ENCODE assay signal across 9 mouse cellular contexts in genomic region chr15:7213683-7214082, GRCm38 (mm10).
DNase-seq lines count a peak whose midpoint lies in the region; ATAC-seq and TF ChIP-seq lines count a peak whose summit lies in the region.
"Had no signal": no experiment of that assay in that cellular context is flagged by ENCODE, and none has a peak within 500 bp of the region (broad histone marks: within the 10 kb centered on the region; RNA-seq: fewer than 3 reads in every experiment).

No protein-coding gene starts in this region.

- WGBS in forebrain, embryonic 12.5 days, result 20% methylated on average over 1 of the region's 1 CpGs
- 35% methylated on average over 1 of the region's 1 CpGs for WGBS in forebrain, embryonic 10.5 days
- 6% methylated on average over 1 of the region's 1 CpGs for WGBS in forebrain, embryonic 15.5 days
- WGBS in limb, embryonic 14.5 days, result 23% methylated on average over 1 of the region's 1 CpGs
- 42% methylated on average over 1 of the region's 1 CpGs for WGBS in kidney, embryonic 15.5 days

- H3K27ac ChIP-seq in forebrain, embryonic 12.5 days, result no peak overlapping the region
- no peak overlapping the region for H3K27ac ChIP-seq in forebrain, embryonic 10.5 days
- no peak overlapping the region for H3K27ac ChIP-seq in forebrain, embryonic 15.5 days (replicated peaks)
- no peak overlapping the region for H3K27ac ChIP-seq in limb, embryonic 14.5 days (replicated peaks; ENCODE audit: low read depth, low read length)
- no peak overlapping the region for H3K27ac ChIP-seq in kidney, embryonic 15.5 days

- no peak for TF ChIP-seq POLR2A in limb, embryonic 14.5 days (IDR thresholded peaks at IDR 0.05; ENCODE audit: borderline replicate concordance, extremely low read depth, insufficient read depth, insufficient read length)

- H3K4me3 ChIP-seq in forebrain, embryonic 12.5 days (replicated peaks), result no peak overlapping the region
- H3K4me3 ChIP-seq in forebrain, embryonic 10.5 days, result no peak overlapping the region
- H3K4me3 ChIP-seq in forebrain, embryonic 15.5 days, result no peak overlapping the region
- H3K4me3 ChIP-seq in limb, embryonic 14.5 days (replicated peaks; ENCODE audit: low read length), result no peak overlapping the region
- H3K4me3 ChIP-seq in kidney, embryonic 15.5 days (replicated peaks), result no peak overlapping the region

- no peaks in the 10 kb centered on the region for H3K36me3 ChIP-seq in forebrain, embryonic 12.5 days (replicated peaks)
- H3K36me3 ChIP-seq in forebrain, embryonic 10.5 days (replicated peaks), result no peaks in the 10 kb centered on the region
- no peaks in the 10 kb centered on the region for H3K36me3 ChIP-seq in forebrain, embryonic 15.5 days
- no peaks in the 10 kb centered on the region for H3K36me3 ChIP-seq in limb, embryonic 14.5 days (ENCODE audit: control insufficient read depth, insufficient read depth, low read length)
- H3K36me3 ChIP-seq in kidney, embryonic 15.5 days, result no peaks in the 10 kb centered on the region

- H3K4me1 ChIP-seq in forebrain, embryonic 12.5 days, result peaks cover 7% of the 10 kb centered on the region
- peaks cover 5% of the 10 kb centered on the region for H3K4me1 ChIP-seq in forebrain, embryonic 10.5 days
- 0 out of 2 replicates have a peak, but pooled peaks cover 3% of the 10 kb centered on the region for H3K4me1 ChIP-seq in forebrain, embryonic 15.5 days
- peaks cover 3% of the 10 kb centered on the region; the same call in 1 of the 2 replicates for H3K4me1 ChIP-seq in limb, embryonic 14.5 days (ENCODE audit: control insufficient read depth, insufficient read depth, low read length)
- H3K4me1 ChIP-seq in kidney, embryonic 15.5 days, result peaks cover 6% of the 10 kb centered on the region; the same call in 1 of the 2 replicates

- no peak overlapping the region for H3K9ac ChIP-seq in forebrain, embryonic 12.5 days
- H3K9ac ChIP-seq in forebrain, embryonic 15.5 days (replicated peaks), result no peak overlapping the region
- H3K9ac ChIP-seq in limb, embryonic 14.5 days (ENCODE audit: low read depth, low read length, severe bottlenecking), result no peak overlapping the region
- H3K9ac ChIP-seq in kidney, embryonic 15.5 days, result no peak overlapping the region

- H3K4me2 ChIP-seq in forebrain, embryonic 12.5 days, result no peak overlapping the region
- no peak overlapping the region for H3K4me2 ChIP-seq in forebrain, embryonic 15.5 days (replicated peaks)
- H3K4me2 ChIP-seq in limb, embryonic 14.5 days (replicated peaks; ENCODE audit: low read depth, low read length, severe bottlenecking), result no peak overlapping the region
- no peak overlapping the region for H3K4me2 ChIP-seq in kidney, embryonic 15.5 days

- H3K27me3 ChIP-seq in forebrain, embryonic 12.5 days, result no peaks in the 10 kb centered on the region
- H3K27me3 ChIP-seq in forebrain, embryonic 10.5 days (ENCODE audit: poor library complexity, severe bottlenecking), result no peaks in the 10 kb centered on the region
- no peaks in the 10 kb centered on the region for H3K27me3 ChIP-seq in forebrain, embryonic 15.5 days
- H3K27me3 ChIP-seq in limb, embryonic 14.5 days (ENCODE audit: control insufficient read depth, insufficient read depth, low read length), result no peaks in the 10 kb centered on the region
- H3K27me3 ChIP-seq in kidney, embryonic 15.5 days, result no peaks in the 10 kb centered on the region

- no peaks in the 10 kb centered on the region for H3K9me3 ChIP-seq in forebrain, embryonic 12.5 days
- no peaks in the 10 kb centered on the region for H3K9me3 ChIP-seq in forebrain, embryonic 10.5 days
- H3K9me3 ChIP-seq in forebrain, embryonic 15.5 days, result no peaks in the 10 kb centered on the region
- no peaks in the 10 kb centered on the region for H3K9me3 ChIP-seq in limb, embryonic 14.5 days (ENCODE audit: control insufficient read depth, low read length)
- H3K9me3 ChIP-seq in kidney, embryonic 15.5 days (replicated peaks), result no peaks in the 10 kb centered on the region

- DNase-seq in forebrain, embryonic 10.5 days (ENCODE audit: extremely low spot score, low spot score), result no peak
- DNase-seq in 3T3-L1 (ENCODE audit: low read depth, low spot score), result peak; percentile 87
- peak; percentile 59 for DNase-seq in limb, embryonic 14.5 days (ENCODE audit: low spot score)
- no peak for DNase-seq in kidney, adult 9 months
- DNase-seq in cerebellum, adult 9-10 months, result no peak
- DNase-seq: B cell, adult 2 months had no signal

- peak; percentile 53; the same call in 1 of the 2 replicates for ATAC-seq in forebrain, embryonic 12.5 days (ENCODE audit: low FRiP score)
- peak; percentile 60; the same call in 1 of the 2 replicates for ATAC-seq in forebrain, embryonic 15.5 days (replicated peaks)
- no peak for ATAC-seq in limb, embryonic 14.5 days (ENCODE audit: low FRiP score, low read depth)
- ATAC-seq in kidney, embryonic 15.5 days (replicated peaks; ENCODE audit: low FRiP score), result no peak

Comparison
In these comparisons a context has a peak if more than half of its experiments do, and no peak if none do; other contexts are left out.
1. ATAC-seq: peak in forebrain, embryonic 12.5 days (single experiment) and forebrain, embryonic 15.5 days (single experiment); none in limb, embryonic 14.5 days (single experiment) and kidney, embryonic 15.5 days (single experiment).
2. DNase-seq: peak in 3T3-L1 (single experiment) and limb, embryonic 14.5 days (single experiment); none in forebrain, embryonic 10.5 days (single experiment), kidney, adult 9 months (single experiment) and cerebellum, adult 9-10 months (single experiment).